Mouse (Mus musculus) lung, adult 2 months (tissue): ENCODE results near the gene Atf6.

Experiments
- CTCF ChIP-seq: fragments of 200-500 bp; IDR thresholded peaks from 2 replicates; pipeline ENCODE4 v1.5.1; 2011; ENCODE audit warnings: mild to moderate bottlenecking, low read length, control low read depth; ENCODE audit not compliant: insufficient read depth
- POLR2A ChIP-seq: fragments of 200-500 bp; IDR thresholded peaks from 2 replicates; pipeline ENCODE4 v1.6.1; 2011; ENCODE audit warnings: low read depth, mild to moderate bottlenecking, control low read depth, low read length, borderline replicate concordance; ENCODE audit errors: extremely low read depth

GRCm38 (mm10) chr1:170900799-170901467, 33.4 kb upstream of the Atf6 start:
- TF ChIP-seq POLR2A (no peak), CTCF (peak; percentile 24; the same call in 1 of the 2 replicates)
